Mouse (Mus musculus) neural tube, embryonic 11.5 days (tissue): ENCODE measurements around the gene Esp6. TPM values are rescaled to one million over a fixed set of nuclear protein-coding genes. Genes with fewer than 3 reads are reported as not detected.

ENCODE experiments used
- polyA plus RNA-seq: library from polyadenylated mRNA; unstranded; fragments of >200 nt; fragmentation: Nextera tagmentation; extraction: Ambion mirVana; gene quantifications from 2 replicates; pipeline ENCODE4 v1.2.1, GENCODE M21; 2014

Gene Esp6
- polyA plus RNA-seq, 1 experiment from 2014 or later: not detected

Other genes starting within 250 kb of the Esp6 start
- gene Crisp1, start 242.3 kb upstream of the Esp6 start, polyA plus RNA-seq: not detected in 2 replicates
- not detected in 2 replicates for gene Esp8, start 41.5 kb upstream of the Esp6 start, polyA plus RNA-seq
- gene Esp4, start 37.1 kb downstream of the Esp6 start, polyA plus RNA-seq: not detected in 2 replicates
- not detected in 2 replicates for gene Esp3, start 70.6 kb downstream of the Esp6 start, polyA plus RNA-seq
- gene Esp1, start 165.6 kb downstream of the Esp6 start, polyA plus RNA-seq: not detected in 2 replicates
- not detected in 2 replicates for gene Crisp2, start 245.5 kb downstream of the Esp6 start, polyA plus RNA-seq
- gene Rhag, start 249.6 kb downstream of the Esp6 start, polyA plus RNA-seq: 4.4 and 6.9 TPM in 2 replicates